Mouse (Mus musculus) intestine, postnatal 0 days (tissue): ENCODE data around the gene Klc1. TPM values are rescaled to one million over a fixed set of nuclear protein-coding genes. Genes with fewer than 3 reads are reported as not detected.

Experiments used
- ATAC-seq: fragments of 200-750 bp; cut with Nextera tagmentation; 2 replicates; pipeline ENCODE4 v1.8.0; 2017; ENCODE audit warnings: mild to moderate bottlenecking, moderate TSS enrichment, moderate library complexity
- H3K27ac ChIP-seq: fragments of 300-500 bp; sonication (generic); 2 replicates; pipeline ENCODE4 v1.5.1; 2014; ENCODE audit warnings: mild to moderate bottlenecking, low read depth, low read length, moderate library complexity
- H3K27me3 ChIP-seq: fragments of 300-500 bp; sonication (generic); replicated peaks from 2 replicates; pipeline ENCODE4 v1.6.1; 2014; ENCODE audit warnings: low read length, mixed read lengths; ENCODE audit not compliant: control insufficient read depth, insufficient read depth
- H3K36me3 ChIP-seq: fragments of 300-500 bp; sonication (generic); 2 replicates; pipeline ENCODE4 v1.6.1; 2014; ENCODE audit warnings: mild to moderate bottlenecking, moderate library complexity; ENCODE audit not compliant: control insufficient read depth, insufficient read depth
- H3K4me1 ChIP-seq: fragments of 300-500 bp; sonication (generic); replicated peaks from 2 replicates; pipeline ENCODE4 v1.6.1; 2014; ENCODE audit warnings: antibody characterized with exemption, low read length, mixed read lengths; ENCODE audit not compliant: control insufficient read depth, insufficient read depth
- H3K4me2 ChIP-seq: fragments of 300-500 bp; sonication (generic); replicated peaks from 2 replicates; pipeline ENCODE4 v1.6.1; 2014; ENCODE audit warnings: low read depth, mild to moderate bottlenecking, moderate library complexity
- H3K4me3 ChIP-seq: fragments of 300-500 bp; sonication (generic); 2 replicates; pipeline ENCODE4 v1.5.1; 2014; ENCODE audit warnings: low read depth, low read length
- H3K9ac ChIP-seq: fragments of 300-500 bp; sonication (generic); 2 replicates; pipeline ENCODE4 v1.6.1; 2014; ENCODE audit warnings: mild to moderate bottlenecking, low read depth, low read length
- H3K9me3 ChIP-seq: fragments of 300-500 bp; sonication (generic); 2 replicates; pipeline ENCODE4 v1.6.1; 2016; ENCODE audit warnings: mixed run types; ENCODE audit not compliant: control insufficient read depth
- CTCF ChIP-seq: sonication (generic); IDR thresholded peaks from 2 replicates; pipeline ENCODE4 v1.5.1; 2016; ENCODE audit warnings: low read depth, mild to moderate bottlenecking, control low read depth, antibody characterized with exemption, moderate library complexity
- WGBS: fragments of 180-500 bp; shearing (Covaris S2); extraction: QIAGEN DNeasy Blood & Tissue Kit; methylation state at CpG from one replicate; pipeline ENCODE4 v1.1.7; 2014; 5-methylcytosine and 5-hydroxymethylcytosine counted together
- polyA plus RNA-seq: library from polyadenylated mRNA; unstranded; fragments of >200 nt; fragmentation: Nextera tagmentation; extraction: Ambion mirVana; gene quantifications from 2 replicates; pipeline ENCODE4 v1.2.1, GENCODE M21; 2015

Gene Klc1
- polyA plus RNA-seq, 1 experiment from 2014 or later, result 42.9 TPM

GRCm38 (mm10) chr12:111846815-111847214 is 88.2 kb downstream of the Klc1 start:
- H3K9me3 ChIP-seq, result no peaks in the 10 kb centered on the region
- H3K4me1 ChIP-seq, result no peaks in the 10 kb centered on the region
- no peak overlapping the region for H3K27ac ChIP-seq
- ATAC-seq, result no peak
- peaks cover 21% of the 10 kb centered on the region for H3K36me3 ChIP-seq
- no peak overlapping the region for H3K9ac ChIP-seq
- WGBS, result 83% methylated on average over 10 of the region's 10 CpGs
- no peak overlapping the region for H3K4me2 ChIP-seq
- H3K4me3 ChIP-seq, result no peak overlapping the region
- TF ChIP-seq CTCF, result no peak
- no peaks in the 10 kb centered on the region for H3K27me3 ChIP-seq

- ATAC-seq, result peak; percentile 78
- 50% methylated on average over 9 of the region's 9 CpGs for WGBS
These were observed 89.7 kb downstream of the Klc1 start for GRCm38 (mm10) chr12:111848300-111848798.

GRCm38 (mm10) chr12:111851235-111851634 is 92.6 kb downstream of the Klc1 start:
- ATAC-seq, result no peak
- Histone ChIP-seq H3K4me2 (no peak overlapping the region), H3K9ac (no peak overlapping the region), H3K27me3 (no peaks in the 10 kb centered on the region), H3K27ac (no peak overlapping the region), H3K9me3 (no peaks in the 10 kb centered on the region), H3K4me1 (no peaks in the 10 kb centered on the region), H3K36me3 (peaks cover 10% of the 10 kb centered on the region; the same call in 1 of the 2 replicates), H3K4me3 (no peak overlapping the region)
- TF ChIP-seq CTCF, result peak; percentile 58
- WGBS, result 64% methylated on average over 2 of the region's 2 CpGs

More at GRCm38 (mm10) chr12:111848300-111848798, 89.7 kb downstream of the Klc1 start:
- Histone ChIP-seq H3K27ac (peak overlapping the region; percentile 23; the same call in 1 of the 2 replicates), H3K36me3 (peaks cover 12% of the 10 kb centered on the region), H3K4me2 (no peak overlapping the region), H3K9ac (no peak overlapping the region), H3K9me3 (no peaks in the 10 kb centered on the region), H3K4me3 (no peak overlapping the region), H3K27me3 (no peaks in the 10 kb centered on the region), H3K4me1 (no peaks in the 10 kb centered on the region)
- TF ChIP-seq CTCF, result no peak

GRCm38 (mm10) chr12:111851745-111852144 is 93.1 kb downstream of the Klc1 start:
- WGBS, result 80% methylated on average over 5 of the region's 5 CpGs

GRCm38 (mm10) chr12:111853011-111853436 is 94.4 kb downstream of the Klc1 start:
- H3K27ac ChIP-seq, result no peak overlapping the region
- 40% methylated on average over 10 of the region's 10 CpGs for WGBS
- TF ChIP-seq CTCF, result no peak

More at GRCm38 (mm10) chr12:111851745-111852144, 93.1 kb downstream of the Klc1 start:
- no peak overlapping the region for H3K27ac ChIP-seq
- no peak for TF ChIP-seq CTCF
- no peaks in the 10 kb centered on the region for H3K4me1 ChIP-seq
- H3K36me3 ChIP-seq, result peaks cover 11% of the 10 kb centered on the region; the same call in 1 of the 2 replicates
- no peaks in the 10 kb centered on the region for H3K27me3 ChIP-seq
- no peaks in the 10 kb centered on the region for H3K9me3 ChIP-seq
- ATAC-seq, result no peak
- H3K4me2 ChIP-seq, result no peak overlapping the region
- no peak overlapping the region for H3K4me3 ChIP-seq
- H3K9ac ChIP-seq, result no peak overlapping the region

GRCm38 (mm10) chr12:111853546-111853945 is 94.9 kb downstream of the Klc1 start:
- no peak overlapping the region for H3K27ac ChIP-seq
- H3K27me3 ChIP-seq, result no peaks in the 10 kb centered on the region
- H3K4me3 ChIP-seq, result no peak overlapping the region
- H3K36me3 ChIP-seq, result peaks cover 18% of the 10 kb centered on the region
- H3K9me3 ChIP-seq, result no peaks in the 10 kb centered on the region
- TF ChIP-seq CTCF, result no peak
- no peak overlapping the region for H3K9ac ChIP-seq
- no peak overlapping the region for H3K4me2 ChIP-seq
- 55% methylated on average over 4 of the region's 4 CpGs for WGBS
- no peaks in the 10 kb centered on the region for H3K4me1 ChIP-seq
- ATAC-seq, result peak; percentile 72

More at GRCm38 (mm10) chr12:111853011-111853436, 94.4 kb downstream of the Klc1 start:
- no peaks in the 10 kb centered on the region for H3K9me3 ChIP-seq
- H3K4me3 ChIP-seq, result no peak overlapping the region
- peak; percentile 64 for ATAC-seq
- H3K4me2 ChIP-seq, result no peak overlapping the region
- peaks cover 15% of the 10 kb centered on the region for H3K36me3 ChIP-seq
- H3K9ac ChIP-seq, result no peak overlapping the region
- no peaks in the 10 kb centered on the region for H3K4me1 ChIP-seq
- no peaks in the 10 kb centered on the region for H3K27me3 ChIP-seq
